Mouse (Mus musculus) ES-Bruce4 (cell line): ENCODE results near the gene Ammecr1.

Experiments used
- CTCF ChIP-seq: IDR thresholded peaks from one replicate; pipeline ENCODE4 v1.8.1; 2011; ENCODE audit warnings: low read depth, low read length
- EP300 ChIP-seq: IDR thresholded peaks from 2 replicates; pipeline ENCODE4 v1.6.1; 2011; ENCODE audit warnings: low read depth, low read length; ENCODE audit not compliant: insufficient read depth
- POLR2A ChIP-seq: IDR thresholded peaks from one replicate; pipeline ENCODE4 v1.8.1; 2011; ENCODE audit warnings: low read length; ENCODE audit not compliant: insufficient read depth

DNA sequence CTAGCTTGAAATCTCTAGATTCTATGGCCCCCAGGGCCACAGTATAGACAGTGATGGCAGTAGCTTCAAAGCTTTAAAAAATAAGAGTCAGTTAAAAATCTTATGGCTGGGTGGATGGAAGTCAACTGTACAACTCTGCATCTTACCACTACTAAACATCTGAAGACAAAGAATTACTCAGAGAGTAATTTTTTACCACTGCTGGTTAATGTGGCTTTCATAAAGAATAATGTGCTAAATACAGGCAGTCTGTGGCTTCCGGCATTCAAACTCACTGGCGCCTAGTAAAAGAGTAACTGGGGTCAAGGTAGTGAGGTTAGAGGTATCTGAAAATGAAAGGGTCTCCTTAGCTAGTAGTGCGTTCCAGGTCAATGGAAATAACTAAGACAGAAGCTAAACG is 64.6 kb downstream of the Ammecr1 start:
- TF ChIP-seq CTCF = no peak
- TF ChIP-seq EP300 = no peak
- TF ChIP-seq POLR2A = no peak
